ENCODE assay signal across 8 mouse cellular contexts in genomic region chr3:96237335-96237903, GRCm38 (mm10). TPM values are rescaled to one million over a fixed set of nuclear protein-coding genes. Genes with fewer than 3 reads are reported as not detected.
DNase-seq lines count a peak whose midpoint lies in the region; ATAC-seq lines count a peak whose summit lies in the region.

No protein-coding gene starts in this region.

- peak overlapping the region; percentile 62 for H3K4me2 ChIP-seq in embryonic facial prominence, embryonic 14.5 days (ENCODE audit: low read depth, low read length)
- peak overlapping the region; percentile 43 for H3K4me2 ChIP-seq in limb, embryonic 15.5 days
- H3K4me2 ChIP-seq in stomach, embryonic 16.5 days (ENCODE audit: low read depth, low read length), result peak overlapping the region; percentile 71

- H3K36me3 ChIP-seq in megakaryocyte, embryonic 14.5 days (replicated peaks; ENCODE audit: low read length), result peaks cover 6% of the 10 kb centered on the region
- no peaks in the 10 kb centered on the region for H3K36me3 ChIP-seq in embryonic facial prominence, embryonic 14.5 days (ENCODE audit: control insufficient read depth, insufficient read depth, low read length)
- no peaks in the 10 kb centered on the region for H3K36me3 ChIP-seq in limb, embryonic 15.5 days
- no peaks in the 10 kb centered on the region for H3K36me3 ChIP-seq in stomach, embryonic 16.5 days (ENCODE audit: control insufficient read depth, insufficient read depth, low read length)

- H3K9ac ChIP-seq in embryonic facial prominence, embryonic 14.5 days (ENCODE audit: low read depth, low read length), result peak overlapping the region; percentile 70
- H3K9ac ChIP-seq in limb, embryonic 15.5 days, result peak overlapping the region; percentile 26; the same call in 1 of the 2 replicates
- H3K9ac ChIP-seq in stomach, embryonic 16.5 days (ENCODE audit: low read length), result peak overlapping the region; percentile 77

- no peaks in the 10 kb centered on the region for H3K27me3 ChIP-seq in megakaryocyte, embryonic 14.5 days (replicated peaks)
- H3K27me3 ChIP-seq in embryonic facial prominence, embryonic 14.5 days (replicated peaks; ENCODE audit: control insufficient read depth, insufficient read depth, low read length), result no peaks in the 10 kb centered on the region
- H3K27me3 ChIP-seq in limb, embryonic 15.5 days, result no peaks in the 10 kb centered on the region
- no peaks in the 10 kb centered on the region for H3K27me3 ChIP-seq in stomach, embryonic 16.5 days (ENCODE audit: control insufficient read depth, insufficient read depth, low read length)

- peaks cover 42% of the 10 kb centered on the region for H3K4me1 ChIP-seq in megakaryocyte, embryonic 14.5 days
- peaks cover 17% of the 10 kb centered on the region for H3K4me1 ChIP-seq in embryonic facial prominence, embryonic 14.5 days (ENCODE audit: control insufficient read depth, insufficient read depth, low read length)
- peaks cover 15% of the 10 kb centered on the region for H3K4me1 ChIP-seq in limb, embryonic 15.5 days
- H3K4me1 ChIP-seq in stomach, embryonic 16.5 days (ENCODE audit: control insufficient read depth, insufficient read depth, low read length), result peaks cover 19% of the 10 kb centered on the region

- H3K4me3 ChIP-seq in megakaryocyte, embryonic 14.5 days (replicated peaks), result peak overlapping the region; percentile 91
- H3K4me3 ChIP-seq in embryonic facial prominence, embryonic 14.5 days (ENCODE audit: low read depth, low read length), result peak overlapping the region; percentile 47
- peak overlapping the region; percentile 39 for H3K4me3 ChIP-seq in limb, embryonic 15.5 days
- peak overlapping the region; percentile 58 for H3K4me3 ChIP-seq in stomach, embryonic 16.5 days (replicated peaks; ENCODE audit: low read length)

- 22% methylated on average over 7 of the region's 7 CpGs for WGBS in embryonic facial prominence, embryonic 14.5 days
- 19% methylated on average over 7 of the region's 7 CpGs for WGBS in limb, embryonic 15.5 days
- 15% methylated on average over 7 of the region's 7 CpGs for WGBS in stomach, embryonic 16.5 days

- no peak for ATAC-seq in megakaryocyte, adult 5-6 weeks (ENCODE audit: poor library complexity, severe bottlenecking)
- ATAC-seq in embryonic facial prominence, embryonic 14.5 days (ENCODE audit: low read depth), result no peak
- ATAC-seq in limb, embryonic 15.5 days (ENCODE audit: insufficient number of reproducible peaks, low FRiP score, low TSS enrichment, low read depth), result no peak
- ATAC-seq in stomach, embryonic 16.5 days (ENCODE audit: insufficient read depth, low FRiP score), result no peak

- peak overlapping the region; percentile 81 for H3K27ac ChIP-seq in embryonic facial prominence, embryonic 14.5 days (replicated peaks; ENCODE audit: low read depth, low read length)
- H3K27ac ChIP-seq in limb, embryonic 15.5 days, result peak overlapping the region; percentile 34; the same call in 1 of the 2 replicates
- H3K27ac ChIP-seq in stomach, embryonic 16.5 days (ENCODE audit: low read length), result peak overlapping the region; percentile 79

- no peak for DNase-seq in embryonic facial prominence, embryonic 14.5 days (ENCODE audit: low spot score)
- DNase-seq in cerebellum, postnatal 14 days, result no peak
- no peak for DNase-seq in adipocyte (ENCODE audit: low spot score)
- DNase-seq in right cerebral cortex, postnatal 14 days, result no peak

- H3K9me3 ChIP-seq in megakaryocyte, embryonic 14.5 days, result no peaks in the 10 kb centered on the region
- H3K9me3 ChIP-seq in embryonic facial prominence, embryonic 14.5 days (ENCODE audit: control insufficient read depth, low read length), result no peaks in the 10 kb centered on the region
- no peaks in the 10 kb centered on the region for H3K9me3 ChIP-seq in limb, embryonic 15.5 days
- H3K9me3 ChIP-seq in stomach, embryonic 16.5 days (replicated peaks; ENCODE audit: control insufficient read depth, low read length), result no peaks in the 10 kb centered on the region

RNA-seq across cellular contexts. Expression of gene Hist2h3c2, which starts 1.5 kb away (rescaled TPM):
- polyA plus RNA-seq in megakaryocyte, embryonic 14.5 days (2012; ENCODE audit: insufficient read depth, low replicate concordance), result 50.2 and 139 TPM in 2 replicates
- total RNA-seq in megakaryocyte, adult 5-6 weeks (2015), result 319 and 351 TPM in 2 replicates
- total RNA-seq in megakaryocyte, adult 5-6 weeks (2017), result 146 and 157 TPM in 2 replicates
- 5.2 and 5.3 TPM in 2 replicates for polyA plus RNA-seq in embryonic facial prominence, embryonic 14.5 days (2014; fragmentation: Nextera tagmentation; extraction: Ambion mirVana)
- polyA plus RNA-seq in limb, embryonic 15.5 days (2015; fragmentation: Nextera tagmentation; extraction: Ambion mirVana), result 3.5 and 4.1 TPM in 2 replicates
- 2.6 TPM in 1 of 2 replicates, not detected in the other for polyA plus RNA-seq in stomach, embryonic 16.5 days (2015; fragmentation: Nextera tagmentation; extraction: Ambion mirVana)

RNA-seq across cellular contexts. Expression of gene Hist2h2aa2, which starts 2.7 kb away (rescaled TPM):
- polyA plus RNA-seq in megakaryocyte, embryonic 14.5 days (2012; ENCODE audit: insufficient read depth, low replicate concordance), result 947 and 1,036 TPM in 2 replicates
- total RNA-seq in megakaryocyte, adult 5-6 weeks (2015), result 98.2 and 115 TPM in 2 replicates
- total RNA-seq in megakaryocyte, adult 5-6 weeks (2017), result not detected in 2 replicates
- 46.9 and 57.6 TPM in 2 replicates for polyA plus RNA-seq in embryonic facial prominence, embryonic 14.5 days (2014; fragmentation: Nextera tagmentation; extraction: Ambion mirVana)
- polyA plus RNA-seq in limb, embryonic 15.5 days (2015; fragmentation: Nextera tagmentation; extraction: Ambion mirVana), result 27.0 and 35.1 TPM in 2 replicates
- polyA plus RNA-seq in stomach, embryonic 16.5 days (2015; fragmentation: Nextera tagmentation; extraction: Ambion mirVana), result 49.4 and 53.3 TPM in 2 replicates

RNA-seq across cellular contexts. Expression of gene Hist2h2aa1, which starts 7.9 kb away (rescaled TPM):
- polyA plus RNA-seq in megakaryocyte, embryonic 14.5 days (2012; ENCODE audit: insufficient read depth, low replicate concordance), result 57.2 and 67.0 TPM in 2 replicates
- not detected in 2 replicates for total RNA-seq in megakaryocyte, adult 5-6 weeks (2015)
- 12,468 and 14,692 TPM in 2 replicates for total RNA-seq in megakaryocyte, adult 5-6 weeks (2017)
- polyA plus RNA-seq in embryonic facial prominence, embryonic 14.5 days (2014; fragmentation: Nextera tagmentation; extraction: Ambion mirVana), result 19.8 and 22.0 TPM in 2 replicates
- polyA plus RNA-seq in limb, embryonic 15.5 days (2015; fragmentation: Nextera tagmentation; extraction: Ambion mirVana), result 21.8 and 24.8 TPM in 2 replicates
- polyA plus RNA-seq in stomach, embryonic 16.5 days (2015; fragmentation: Nextera tagmentation; extraction: Ambion mirVana), result 19.4 and 20.8 TPM in 2 replicates

RNA-seq across cellular contexts. Expression of gene Hist2h3c1, which starts 9.1 kb away (rescaled TPM):
- polyA plus RNA-seq in megakaryocyte, embryonic 14.5 days (2012; ENCODE audit: insufficient read depth, low replicate concordance), result not detected in 2 replicates
- 17.8 and 20.2 TPM in 2 replicates for total RNA-seq in megakaryocyte, adult 5-6 weeks (2015)
- 2.8 TPM in 1 of 2 replicates, not detected in the other for total RNA-seq in megakaryocyte, adult 5-6 weeks (2017)
- 0.48 TPM in 1 of 2 replicates, not detected in the other for polyA plus RNA-seq in embryonic facial prominence, embryonic 14.5 days (2014; fragmentation: Nextera tagmentation; extraction: Ambion mirVana)
- polyA plus RNA-seq in limb, embryonic 15.5 days (2015; fragmentation: Nextera tagmentation; extraction: Ambion mirVana), result 0.13 and 0.60 TPM in 2 replicates
- polyA plus RNA-seq in stomach, embryonic 16.5 days (2015; fragmentation: Nextera tagmentation; extraction: Ambion mirVana), result 1.3 and 2.1 TPM in 2 replicates

RNA-seq across cellular contexts. Expression of gene Hist2h2be, which starts 16.5 kb away (rescaled TPM):
- polyA plus RNA-seq in megakaryocyte, embryonic 14.5 days (2012; ENCODE audit: insufficient read depth, low replicate concordance), result 0.10 TPM in 1 of 2 replicates, not detected in the other
- total RNA-seq in megakaryocyte, adult 5-6 weeks (2015), result 10.2 and 11.9 TPM in 2 replicates
- total RNA-seq in megakaryocyte, adult 5-6 weeks (2017), result 14.8 and 14.9 TPM in 2 replicates
- 7.8 and 8.8 TPM in 2 replicates for polyA plus RNA-seq in embryonic facial prominence, embryonic 14.5 days (2014; fragmentation: Nextera tagmentation; extraction: Ambion mirVana)
- 5.3 and 5.4 TPM in 2 replicates for polyA plus RNA-seq in limb, embryonic 15.5 days (2015; fragmentation: Nextera tagmentation; extraction: Ambion mirVana)
- polyA plus RNA-seq in stomach, embryonic 16.5 days (2015; fragmentation: Nextera tagmentation; extraction: Ambion mirVana), result 9.3 and 10.6 TPM in 2 replicates

Comparison
In these comparisons a context has a peak if more than half of its experiments do, and no peak if none do; other contexts are left out.
1. H3K4me3 ChIP-seq: peak in every context shown above with its lines; median percentile 91 in megakaryocyte, embryonic 14.5 days; 58 in stomach, embryonic 16.5 days; 47 in embryonic facial prominence, embryonic 14.5 days; 39 in limb, embryonic 15.5 days.
2. H3K9ac ChIP-seq: peak in every context shown above with its lines; median percentile 77 in stomach, embryonic 16.5 days; 70 in embryonic facial prominence, embryonic 14.5 days; 26 in limb, embryonic 15.5 days.
3. RNA of gene Hist2h2aa2, which starts 2.7 kb away (polyA plus RNA-seq): 947 to 1,036 TPM in megakaryocyte, embryonic 14.5 days; 46.9 to 57.6 TPM in embryonic facial prominence, embryonic 14.5 days, 49.4 to 53.3 TPM in stomach, embryonic 16.5 days and 27.0 to 35.1 TPM in limb, embryonic 15.5 days; every median in the first group is over 10 times any median in the second.
4. Peak in every context shown above with its lines, with median percentiles within 50 percentile points of each other: H3K27ac ChIP-seq and H3K4me2 ChIP-seq.